Mouse (Mus musculus) CH12.LX (cell line): ENCODE measurements around the gene Ptges. TPM values are rescaled to one million over a fixed set of nuclear protein-coding genes. Genes with fewer than 3 reads are reported as not detected.

Experiments
- DNase-seq: peaks from one replicate; pipeline ENCODE4 v3.0.0-alpha.2; 2013; ENCODE audit errors: extremely low read depth
- H3K27ac ChIP-seq: 2 replicates; pipeline ENCODE4 v1.5.1; 2012; ENCODE audit warnings: low read depth, mild to moderate bottlenecking, control low read depth, moderate library complexity; ENCODE audit not compliant: insufficient read depth
- H3K27me3 ChIP-seq: replicated peaks from 2 replicates; pipeline ENCODE3; 2012; ENCODE audit warnings: inconsistent platforms
- H3K36me3 ChIP-seq, 2 experiments: replicated peaks in 1 of 2; 2 replicates each; pipeline versions ENCODE3 to v1.6.1; 2012; ENCODE audit warnings: inconsistent platforms in 1 of 2, low read length in 1 of 2, mild to moderate bottlenecking in 1 of 2, mixed read lengths in 1 of 2, moderate library complexity in 1 of 2; ENCODE audit not compliant: control insufficient read depth in 1 of 2, insufficient read depth in 1 of 2
- H3K4me1 ChIP-seq, 2 experiments: 2 replicates each; pipeline ENCODE4 v1.6.1; 2012; ENCODE audit warnings: inconsistent platforms in 1 of 2, moderate library complexity in 1 of 2; ENCODE audit not compliant: insufficient read depth in 2 of 2, control insufficient read depth in 1 of 2
- H3K4me2 ChIP-seq: 2 replicates; pipeline ENCODE4 v1.6.1; 2012; ENCODE audit warnings: low read depth, mild to moderate bottlenecking, control low read depth; ENCODE audit not compliant: poor library complexity, insufficient read depth, severe bottlenecking
- H3K4me3 ChIP-seq, 3 experiments: fragments of 150-350 bp in 1 of 3; sonication (generic) in 1 of 3; replicated peaks in 1 of 3; 2 replicates each; pipeline versions ENCODE3 to v1.5.1; 2011 to 2012; ENCODE audit warnings: low read depth in 2 of 3, low read length in 2 of 3, mild to moderate bottlenecking in 2 of 3, moderate library complexity in 2 of 3, control low read depth in 1 of 3, improper control_type of control experiment in 1 of 3, inconsistent platforms in 1 of 3, mixed read lengths in 1 of 3; ENCODE audit not compliant: poor library complexity in 1 of 3
- H3K79me2 ChIP-seq: replicated peaks from 2 replicates; pipeline ENCODE4 v1.6.1; 2012; ENCODE audit warnings: mild to moderate bottlenecking, moderate library complexity; ENCODE audit not compliant: control insufficient read depth, poor library complexity, insufficient read depth, severe bottlenecking; ENCODE audit errors: extremely low read depth
- H3K9ac ChIP-seq: 2 replicates; pipeline ENCODE4 v1.6.1; 2012; ENCODE audit warnings: low read depth, mild to moderate bottlenecking, control low read depth, moderate library complexity; ENCODE audit not compliant: insufficient read depth
- H3K9me3 ChIP-seq: replicated peaks from 2 replicates; pipeline ENCODE3; 2012; ENCODE audit warnings: low read length, inconsistent platforms, mixed read lengths
- BHLHE40 ChIP-seq: IDR thresholded peaks from 2 replicates; pipeline ENCODE4 v1.6.1; 2011; ENCODE audit warnings: mild to moderate bottlenecking, low read depth, low read length, improper control_type of control experiment
- CTCF ChIP-seq, 2 experiments: IDR thresholded peaks in 1 of 2; conservative IDR thresholded peaks in 1 of 2; 2 replicates each; pipeline ENCODE4 v1.5.1; 2011 to 2012; ENCODE audit warnings: low read depth in 2 of 2, low read length in 2 of 2, improper control_type of control experiment in 1 of 2, inconsistent platforms in 1 of 2, mild to moderate bottlenecking in 1 of 2, moderate library complexity in 1 of 2
- GABPA ChIP-seq: IDR thresholded peaks from 2 replicates; pipeline ENCODE4 v1.6.1; 2012; ENCODE audit warnings: low read depth, low read length, improper control_type of control experiment, inconsistent platforms; ENCODE audit not compliant: insufficient replicate concordance
- JUN ChIP-seq: IDR thresholded peaks from 2 replicates; pipeline ENCODE4 v1.6.1; 2011; ENCODE audit warnings: low read depth, mild to moderate bottlenecking, low read length, improper control_type of control experiment, moderate library complexity; ENCODE audit not compliant: insufficient read depth
- JUND ChIP-seq: conservative IDR thresholded peaks from 2 replicates; pipeline ENCODE4 v1.6.1; 2011; ENCODE audit warnings: low read depth, low read length, improper control_type of control experiment
- MAFK ChIP-seq: IDR thresholded peaks from 2 replicates; pipeline ENCODE4 v1.6.1; 2011; ENCODE audit warnings: low read length, improper control_type of control experiment; ENCODE audit not compliant: insufficient replicate concordance
- MAX ChIP-seq: IDR thresholded peaks from 2 replicates; pipeline ENCODE4 v1.6.1; 2011; ENCODE audit warnings: low read length, improper control_type of control experiment
- MXI1 ChIP-seq: IDR thresholded peaks from 2 replicates; pipeline ENCODE4 v1.6.1; 2011; ENCODE audit warnings: mild to moderate bottlenecking, low read depth, low read length, improper control_type of control experiment
- POLR2A ChIP-seq: IDR thresholded peaks from 2 replicates; pipeline ENCODE4 v1.6.1; 2011; ENCODE audit warnings: low read depth, mild to moderate bottlenecking, improper control_type of control experiment, low read length
- POLR2AphosphoS2 ChIP-seq: IDR thresholded peaks from 2 replicates; pipeline ENCODE4 v1.6.1; 2011; ENCODE audit warnings: low read depth, low read length, improper control_type of control experiment
- RAD21 ChIP-seq: IDR thresholded peaks from 2 replicates; pipeline ENCODE4 v1.6.1; 2011; ENCODE audit warnings: low read depth, mild to moderate bottlenecking, low read length, improper control_type of control experiment, moderate library complexity
- RCOR1 ChIP-seq: conservative IDR thresholded peaks from 2 replicates; pipeline ENCODE4 v1.6.1; 2012; ENCODE audit warnings: low read depth, mild to moderate bottlenecking, inconsistent platforms, low read length, improper control_type of control experiment
- TCF12 ChIP-seq: IDR thresholded peaks from 2 replicates; pipeline ENCODE4 v1.6.1; 2014; ENCODE audit warnings: low read depth, mild to moderate bottlenecking, inconsistent platforms, low read length, improper control_type of control experiment
- USF1 ChIP-seq: IDR thresholded peaks from 2 replicates; pipeline ENCODE4 v1.6.1; 2014; ENCODE audit warnings: low read depth, mild to moderate bottlenecking, inconsistent platforms, low read length, improper control_type of control experiment
- USF2 ChIP-seq: conservative IDR thresholded peaks from 2 replicates; pipeline ENCODE4 v1.6.1; 2011; ENCODE audit warnings: low read depth, low read length, improper control_type of control experiment
- ZKSCAN1 ChIP-seq: IDR thresholded peaks from 2 replicates; pipeline ENCODE4 v1.6.1; 2012; ENCODE audit warnings: low read depth, inconsistent platforms, low read length, improper control_type of control experiment, borderline replicate concordance
- ZNF384 ChIP-seq: IDR thresholded peaks from 2 replicates; pipeline ENCODE4 v1.6.1; 2012; ENCODE audit warnings: low read depth, low read length, improper control_type of control experiment, inconsistent platforms
- dilution Hi-C: fragments of 300-500 bp; cut with MboI; formaldehyde crosslinking; loops from 2 replicates; pipeline ENCODE4 v1.14.3; 2020; ENCODE audit warnings: low sequenced_read_pairs; ENCODE audit not compliant: extremely low pct_unique_long_range_greater_than_20kb, extremely low pct_ligation_motif_present
- in situ Hi-C: fragments of 300-500 bp; cut with MboI; formaldehyde crosslinking; loops from 3 replicates; pipeline ENCODE4 v1.14.3; 2019; ENCODE audit warnings: low sequenced_read_pairs, low pct_ligation_motif_present, low pct_unique_long_range_greater_than_20kb, mixed read lengths
- polyA plus RNA-seq: library from polyadenylated mRNA; unstranded; fragments of >175 nt; gene quantifications from 2 replicates; pipeline ENCODE4 v1.2.1, GENCODE M21; 2012; ENCODE audit warnings: low read depth; ENCODE audit not compliant: insufficient read length
- total RNA-seq, 2 experiments: library from RNA; depleted of rRNA; stranded (reverse); fragments of 300-350 nt in 1 of 2; fragments of >200 nt in 1 of 2; gene quantifications; 2 replicates each; pipeline ENCODE4 v1.2.3; 2012 to 2014

Gene Ptges
- total and polyA plus RNA-seq, 3 experiments: 0.04 to 0.09 TPM; not detected in 1

- Histone ChIP-seq H3K79me2 (no peaks in the 10 kb centered on the region), H3K4me1 (peaks cover 3 to 19% of the 10 kb centered on the region in 2 experiments; a peak in 3 of 4 replicates), H3K27ac (no peak overlapping the region), H3K4me3 (no peak overlapping the region), H3K27me3 (no peaks in the 10 kb centered on the region), H3K36me3 (no peaks in the 10 kb centered on the region), H3K9ac (no peak overlapping the region), H3K4me2 (no peak overlapping the region), H3K9me3 (no peaks in the 10 kb centered on the region)
- DNase-seq: no peak
- TF ChIP-seq BHLHE40 (no peak), POLR2AphosphoS2 (no peak), ZNF384 (no peak), TCF12 (no peak), RCOR1 (no peak), MAFK (no peak), CTCF (conservative IDR thresholded peaks at IDR 0.05 in 1 of 2, IDR thresholded peaks at IDR 0.05 in 1 of 2; ENCODE audit: low read depth in 2 of 2, low read length in 2 of 2) (no peak), ZKSCAN1 (no peak), GABPA (no peak), MXI1 (no peak), POLR2A (no peak), RAD21 (no peak), JUND (no peak)
- in situ Hi-C loops (no loop called here), dilution Hi-C loops (no loop called here)
Measured at GRCm38 (mm10) chr2:30914836-30915235, 14.8 kb downstream of the Ptges start.

GRCm38 (mm10) chr2:30913022-30913421 is 16.6 kb downstream of the Ptges start:
- dilution Hi-C loops (no loop called here), in situ Hi-C loops (no loop called here)
- Histone ChIP-seq H3K4me2 (no peak overlapping the region), H3K9me3 (no peaks in the 10 kb centered on the region), H3K27me3 (peaks cover 3% of the 10 kb centered on the region), H3K9ac (no peak overlapping the region), H3K27ac (no peak overlapping the region), H3K79me2 (no peaks in the 10 kb centered on the region), H3K4me3 (no peak overlapping the region), H3K36me3 (no peaks in the 10 kb centered on the region), H3K4me1 (peaks cover 3 to 19% of the 10 kb centered on the region in 2 experiments; a peak in 3 of 4 replicates)
- peak; percentile 20 for DNase-seq
- TF ChIP-seq MAX (peak; percentile 25; the same call in 1 of the 2 replicates), USF2 (peak; percentile 67), USF1 (peak; percentile 58), BHLHE40 (0 out of 2 replicates have a peak, but pooled peaks have one; percentile 24), JUN (no peak)
